Mouse (Mus musculus) C2C12 (cell line): ENCODE results near the gene Spaca4.

Source experiments
- CEBPB ChIP-seq: IDR thresholded peaks from one replicate; pipeline ENCODE4 v1.6.1; 2011; ENCODE audit warnings: low read depth, mild to moderate bottlenecking, control low read depth, moderate library complexity
- CTCF ChIP-seq: IDR thresholded peaks from one replicate; pipeline ENCODE4 v1.5.1; 2011; ENCODE audit not compliant: control insufficient read depth, insufficient read depth, insufficient read length
- FOSL1 ChIP-seq: IDR thresholded peaks from one replicate; pipeline ENCODE4 v1.8.0; 2011; ENCODE audit warnings: mild to moderate bottlenecking, low read length; ENCODE audit not compliant: poor library complexity, insufficient read depth, severe bottlenecking
- MAX ChIP-seq: IDR thresholded peaks from one replicate; pipeline ENCODE4 v1.6.1; 2011; ENCODE audit warnings: mild to moderate bottlenecking, control low read depth
- MYOD1 ChIP-seq: IDR thresholded peaks from one replicate; pipeline ENCODE4 v1.6.1; 2011; ENCODE audit warnings: low read depth; ENCODE audit not compliant: control insufficient read depth, insufficient read length
- MYOG ChIP-seq: IDR thresholded peaks from one replicate; pipeline ENCODE4 v1.6.1; 2011; ENCODE audit not compliant: control insufficient read depth, insufficient read length; ENCODE audit errors: extremely low read depth
- USF1 ChIP-seq: IDR thresholded peaks from one replicate; pipeline ENCODE4 v1.6.1; 2011; ENCODE audit warnings: low read depth, mild to moderate bottlenecking, control low read depth, moderate library complexity

DNA sequence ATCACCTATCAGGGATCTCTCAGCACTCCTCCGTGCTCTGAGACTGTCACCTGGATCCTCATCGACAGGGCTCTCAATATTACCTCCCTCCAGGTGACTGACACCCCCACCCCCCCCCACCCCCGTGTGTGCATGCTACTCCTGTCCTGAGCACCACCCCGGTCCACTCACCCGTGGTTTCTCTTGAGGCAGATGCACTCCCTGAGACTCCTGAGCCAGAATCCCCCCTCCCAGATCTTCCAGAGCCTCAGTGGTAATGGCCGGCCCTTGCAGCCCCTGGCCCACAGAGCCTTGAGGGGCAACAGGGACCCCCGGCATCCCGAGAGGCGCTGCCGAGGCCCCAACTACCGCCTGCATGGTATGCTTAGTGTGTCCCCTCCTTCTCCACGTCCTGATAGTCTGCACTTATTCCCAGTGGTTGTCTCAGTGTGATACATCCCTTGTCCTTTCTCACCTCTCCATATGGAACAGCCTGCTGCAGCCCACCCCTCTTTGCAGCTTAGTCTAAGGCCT is 22.0 kb downstream of the Spaca4 start:
- TF ChIP-seq MYOG (no peak), CTCF (no peak), MAX (no peak), CEBPB (no peak), USF1 (no peak), FOSL1 (no peak), MYOD1 (no peak)
